In the genomic region with DNA sequence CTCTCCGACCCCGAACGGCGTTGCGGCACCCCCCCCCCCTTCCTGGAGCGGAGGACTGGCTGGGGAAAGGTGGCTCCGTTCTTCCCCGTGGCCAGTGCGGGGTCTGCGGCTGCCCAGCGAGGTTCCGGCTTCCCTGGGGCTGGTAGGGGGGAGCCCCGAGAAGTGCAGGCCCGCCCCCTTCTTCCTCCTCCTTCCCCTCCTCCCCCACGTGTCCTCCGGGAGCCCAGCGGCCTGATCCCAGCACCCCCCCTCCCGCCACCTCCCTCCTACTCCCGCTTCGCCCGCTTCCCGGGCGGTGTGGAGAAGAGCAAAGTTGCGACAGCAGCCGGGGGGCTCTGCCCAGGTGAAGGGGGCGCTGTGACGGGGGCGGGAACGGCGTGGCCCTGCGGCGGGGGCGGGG, we compare ENCODE assay signal across 8 mouse cellular contexts. TPM values are rescaled to one million over a fixed set of nuclear protein-coding genes. Genes with fewer than 3 reads are reported as not detected.
DNase-seq lines count a peak whose midpoint lies in the region; ATAC-seq and TF ChIP-seq lines count a peak whose summit lies in the region.

A gene (plus strand): TSS at position 218 of the 400 bp plus-strand sequence.

- intact Hi-C loops in heart, postnatal 36 days (cut with DNase I), result loop anchor here (1.0 kb wide), 1 partner anchor 26 kb away; no protein-coding TSS in a partner anchor

- peak within 1 kb of the TSS; percentile 69 to 88 for H3K4me3 ChIP-seq in ES-E14 (ENCODE audit: insufficient read depth in 1 of 2, low read depth in 1 of 2, low read length in 2 of 2, poor library complexity in 1 of 2, severe bottlenecking in 1 of 2)
- peak within 1 kb of the TSS; percentile 55 for H3K4me3 ChIP-seq in forebrain, embryonic 12.5 days (replicated peaks)
- peak within 1 kb of the TSS; percentile 62 for H3K4me3 ChIP-seq in lung, embryonic 16.5 days (ENCODE audit: low read length)

- H3K36me3 ChIP-seq in ES-E14 (ENCODE audit: control insufficient read depth, insufficient read depth, low read length, poor library complexity, severe bottlenecking), result no peaks in the 10 kb centered on the region
- no peaks in the 10 kb centered on the region for H3K36me3 ChIP-seq in forebrain, embryonic 12.5 days (replicated peaks)
- no peaks in the 10 kb centered on the region for H3K36me3 ChIP-seq in lung, embryonic 16.5 days (ENCODE audit: control insufficient read depth, insufficient read depth, low read length)

- in situ Hi-C loops in ES-E14 (cut with MboI; ENCODE audit: low sequenced_read_pairs in 2 of 2, unreplicated experiment in 2 of 2), result no loop called here

- H3K27me3 ChIP-seq in forebrain, embryonic 12.5 days, result no peaks in the 10 kb centered on the region
- no peaks in the 10 kb centered on the region for H3K27me3 ChIP-seq in lung, embryonic 16.5 days (ENCODE audit: control insufficient read depth, insufficient read depth, low read depth, low read length)

- peak; percentile 27; the same call in 1 of the 2 replicates for ATAC-seq in forebrain, embryonic 12.5 days (ENCODE audit: low FRiP score)
- ATAC-seq in lung, embryonic 16.5 days (ENCODE audit: low read depth), result peak; percentile 51
- ATAC-seq in activated CD4-positive, CD25-positive, alpha-beta regulatory T cell, adult 4 months, result no peak

- H3K27ac ChIP-seq in ES-E14 (ENCODE audit: insufficient read depth, low read depth, low read length, poor library complexity, severe bottlenecking), result no peak within 1 kb of the TSS
- H3K27ac ChIP-seq in forebrain, embryonic 12.5 days, result no peak within 1 kb of the TSS
- peak within 1 kb of the TSS; percentile 52 for H3K27ac ChIP-seq in lung, embryonic 16.5 days (ENCODE audit: low read length)

- peak within 1 kb of the TSS; percentile 75 for H3K9ac ChIP-seq in ES-E14 (ENCODE audit: insufficient read depth, low read depth, low read length, poor library complexity, severe bottlenecking)
- H3K9ac ChIP-seq in forebrain, embryonic 12.5 days, result peak within 1 kb of the TSS; percentile 61
- H3K9ac ChIP-seq in lung, embryonic 16.5 days (ENCODE audit: low read length), result peak within 1 kb of the TSS; percentile 72

- 8% methylated on average over 23 of the region's 33 CpGs for WGBS in forebrain, embryonic 12.5 days
- 17% methylated on average over 9 of the region's 33 CpGs for WGBS in lung, embryonic 16.5 days

- no peak for DNase-seq in ES-E14 (ENCODE audit: low read depth, low spot score)
- DNase-seq in adrenal gland, postnatal 25 days, result peak; percentile 63
- DNase-seq in heart, postnatal 36 days, result peak; percentile 32 to 56
- no peak for DNase-seq in layer of hippocampus, adult 8-10 months (ENCODE audit: low spot score in 2 of 2)
- DNase-seq in retina, embryonic 14.5 days (ENCODE audit: low spot score), result peak; percentile 40

- H3K9me3 ChIP-seq in ES-E14 (ENCODE audit: control insufficient read depth, insufficient read depth, low read depth, low read length), result no peaks in the 10 kb centered on the region
- H3K9me3 ChIP-seq in forebrain, embryonic 12.5 days, result 0 out of 2 replicates have a peak, but pooled peaks cover 4% of the 10 kb centered on the region
- H3K9me3 ChIP-seq in lung, embryonic 16.5 days (ENCODE audit: control insufficient read depth, low read length), result no peaks in the 10 kb centered on the region

- H3K4me2 ChIP-seq in forebrain, embryonic 12.5 days, result peak within 1 kb of the TSS; percentile 70
- peak within 1 kb of the TSS; percentile 68 for H3K4me2 ChIP-seq in lung, embryonic 16.5 days (ENCODE audit: low read depth, low read length)

- 0 out of 4 replicates have a peak, but pooled peaks cover 0 to 2% of the 10 kb centered on the region in 2 experiments for H3K4me1 ChIP-seq in ES-E14 (ENCODE audit: control insufficient read depth in 2 of 2, insufficient read depth in 2 of 2, low read length in 2 of 2, poor library complexity in 1 of 2)
- peaks cover 9% of the 10 kb centered on the region for H3K4me1 ChIP-seq in forebrain, embryonic 12.5 days
- no peaks in the 10 kb centered on the region for H3K4me1 ChIP-seq in lung, embryonic 16.5 days (replicated peaks; ENCODE audit: control insufficient read depth, insufficient read depth, low read length)

TF ChIP-seq in ES-E14, 5 proteins besides CTCF, POLR2A, EP300 and RAD21:
- no peak for TF ChIP-seq ZC3H11A (IDR thresholded peaks at IDR 0.05; ENCODE audit: borderline replicate concordance, low read depth, low read length)
- no peak for TF ChIP-seq CHD2 (IDR thresholded peaks at IDR 0.05; ENCODE audit: low read depth, low read length)
- TF ChIP-seq MAFK (IDR thresholded peaks at IDR 0.05; ENCODE audit: insufficient read depth, low read depth, low read length), result no peak

RNA-seq across cellular contexts. Expression of the gene that starts here (rescaled TPM):
- total RNA-seq in ES-E14 (2012; rRNA removed), result 1.7 and 2.7 TPM in 2 replicates
- 14.1 and 16.9 TPM in 2 replicates for total RNA-seq in adrenal gland, postnatal 25 days (2021)
- polyA plus RNA-seq in forebrain, embryonic 12.5 days (2016; fragmentation: Nextera tagmentation; extraction: Ambion mirVana), result 6.4 and 6.7 TPM in 2 replicates
- total RNA-seq in heart, postnatal 36 days (2021), result 1 to 10 TPM; 7.6 to 8.5 TPM
- 10 to 100 TPM; 16.2 to 20.8 (median 19.0) TPM for total RNA-seq in layer of hippocampus, adult 8-10 months (2022)
- polyA plus RNA-seq in lung, embryonic 16.5 days (2015; fragmentation: Nextera tagmentation; extraction: Ambion mirVana), result 4.5 and 5.2 TPM in 2 replicates
- 1 to 10 TPM; 1.7 to 2.1 TPM for polyA plus RNA-seq in activated CD4-positive, CD25-positive, alpha-beta regulatory T cell, adult 4 months (2017; shearing (Covaris generic))

Comparison
In these comparisons a context has a peak if more than half of its experiments do, and no peak if none do; other contexts are left out.
1. DNase-seq: peak in adrenal gland, postnatal 25 days (single experiment), heart, postnatal 36 days (2 of 2) and retina, embryonic 14.5 days (single experiment); none in ES-E14 (single experiment) and layer of hippocampus, adult 8-10 months (0 of 2).
2. Peak in every context shown above with its lines, with median percentiles within 50 percentile points of each other: H3K4me3 ChIP-seq and H3K9ac ChIP-seq.